Mouse (Mus musculus) ES-E14 (cell line): Measurements from ENCODE around the gene Bicral. TPM values are rescaled to one million over a fixed set of nuclear protein-coding genes. Genes with fewer than 3 reads are reported as not detected.

Experiments
- DNase-seq: peaks from one replicate; pipeline ENCODE4 v3.0.0-alpha.2; 2013; ENCODE audit warnings: low read depth, low spot score
- H3K27ac ChIP-seq: 2 replicates; pipeline ENCODE4 v1.5.1; 2012; ENCODE audit warnings: low read depth, mild to moderate bottlenecking, low read length, moderate library complexity, mixed read lengths; ENCODE audit not compliant: poor library complexity, insufficient read depth, severe bottlenecking
- H3K36me3 ChIP-seq: 2 replicates; pipeline ENCODE4 v1.6.1; 2012; ENCODE audit warnings: mild to moderate bottlenecking, low read length, moderate library complexity, mixed read lengths; ENCODE audit not compliant: control insufficient read depth, poor library complexity, insufficient read depth, severe bottlenecking
- H3K4me1 ChIP-seq, 2 experiments: fragments of 150-350 bp in 1 of 2; sonication (generic) in 1 of 2; 2 replicates each; pipeline ENCODE4 v1.6.1; 2012; ENCODE audit warnings: low read length in 2 of 2, mild to moderate bottlenecking in 1 of 2, mixed read lengths in 1 of 2; ENCODE audit not compliant: control insufficient read depth in 2 of 2, insufficient read depth in 2 of 2, poor library complexity in 1 of 2
- H3K4me3 ChIP-seq, 2 experiments: fragments of 150-350 bp in 1 of 2; sonication (generic) in 1 of 2; 2 replicates each; pipeline ENCODE4 v1.5.1; 2012; ENCODE audit warnings: low read length in 2 of 2, low read depth in 1 of 2, mild to moderate bottlenecking in 1 of 2, mixed read lengths in 1 of 2; ENCODE audit not compliant: insufficient read depth in 1 of 2, poor library complexity in 1 of 2, severe bottlenecking in 1 of 2
- H3K9ac ChIP-seq: 2 replicates; pipeline ENCODE4 v1.6.1; 2012; ENCODE audit warnings: low read depth, mild to moderate bottlenecking, low read length, mixed read lengths; ENCODE audit not compliant: poor library complexity, insufficient read depth, severe bottlenecking
- H3K9me3 ChIP-seq: fragments of 150-350 bp; sonication (generic); 2 replicates; pipeline ENCODE4 v1.6.1; 2012; ENCODE audit warnings: low read depth, mild to moderate bottlenecking, low read length; ENCODE audit not compliant: control insufficient read depth, insufficient read depth
- CHD2 ChIP-seq: IDR thresholded peaks from 2 replicates; pipeline ENCODE4 v1.6.1; 2014; ENCODE audit warnings: mild to moderate bottlenecking, low read depth, low read length, inconsistent platforms
- HCFC1 ChIP-seq: IDR thresholded peaks from 2 replicates; pipeline ENCODE4 v1.6.1; 2012; ENCODE audit warnings: low read length, inconsistent platforms, borderline replicate concordance; ENCODE audit not compliant: insufficient read depth
- MAFK ChIP-seq: IDR thresholded peaks from 2 replicates; pipeline ENCODE4 v1.6.1; 2014; ENCODE audit warnings: mild to moderate bottlenecking, low read depth, low read length, inconsistent platforms; ENCODE audit not compliant: insufficient read depth
- ZC3H11A ChIP-seq: IDR thresholded peaks from 2 replicates; pipeline ENCODE4 v1.6.1; 2012; ENCODE audit warnings: low read depth, mild to moderate bottlenecking, inconsistent platforms, low read length, borderline replicate concordance
- ZNF384 ChIP-seq: IDR thresholded peaks from 2 replicates; pipeline ENCODE4 v1.6.1; 2012; ENCODE audit warnings: low read depth, low read length, inconsistent platforms
- in situ Hi-C, 2 experiments: fragments of 600-800 bp; cut with MboI; formaldehyde crosslinking; loops; one replicate each; pipeline ENCODE4 v1.15.1; 2025; ENCODE audit warnings: low sequenced_read_pairs in 2 of 2, inconsistent platforms in 1 of 2; ENCODE audit not compliant: unreplicated experiment in 2 of 2
- total RNA-seq: library from RNA; depleted of rRNA; stranded (reverse); fragments of 300-350 nt; gene quantifications from 2 replicates; pipeline ENCODE4 v1.2.3, GENCODE M21; 2012

Bicral gene
- total RNA-seq, 1 experiment, result 20.2 TPM

GRCm38 (mm10) chr17:46855328-46856106, 2.8 kb downstream of the Bicral start:
- TF ChIP-seq ZC3H11A, result no peak
- Histone ChIP-seq H3K27ac (peak overlapping the region; percentile 97; the same call in 1 of the 2 replicates), H3K4me1 (peaks cover 5 to 11% of the 10 kb centered on the region in 2 experiments; a peak in 3 of 4 replicates), H3K9me3 (no peaks in the 10 kb centered on the region), H3K9ac (peak overlapping the region; percentile 86; the same call in 1 of the 2 replicates), H3K36me3 (no peaks in the 10 kb centered on the region), H3K4me3 (peak overlapping the region; percentile 77 to 94)
- in situ Hi-C loops, result no loop called here
- no peak for DNase-seq

GRCm38 (mm10) chr17:46854640-46855110, 3.6 kb downstream of the Bicral start:
- Histone ChIP-seq H3K9me3 (no peaks in the 10 kb centered on the region), H3K27ac (peak overlapping the region; percentile 16; the same call in 1 of the 2 replicates), H3K4me3 (peak overlapping the region; percentile 18 to 94; a peak in 1 of 4 replicates), H3K4me1 (peaks cover 5 to 11% of the 10 kb centered on the region in 2 experiments; a peak in 3 of 4 replicates), H3K36me3 (no peaks in the 10 kb centered on the region), H3K9ac (peak overlapping the region; percentile 52; the same call in 1 of the 2 replicates)
- DNase-seq, result no peak
- in situ Hi-C loops, result no loop called here
- no peak for TF ChIP-seq MAFK

- Histone ChIP-seq H3K4me1 (peaks cover 4 to 15% of the 10 kb centered on the region in 2 experiments; a peak in 3 of 4 replicates), H3K36me3 (no peaks in the 10 kb centered on the region; the same call in 1 of the 2 replicates), H3K4me3 (no peak overlapping the region), H3K9me3 (no peaks in the 10 kb centered on the region), H3K27ac (no peak overlapping the region; the same call in 1 of the 2 replicates), H3K9ac (no peak overlapping the region; the same call in 1 of the 2 replicates)
- TF ChIP-seq CHD2 (no peak), HCFC1 (no peak), ZC3H11A (no peak), ZNF384 (no peak), MAFK (no peak)
- DNase-seq, result no peak
- in situ Hi-C loops, result no loop called here
Observed at GRCm38 (mm10) chr17:46854096-46854495, 4.2 kb downstream of the Bicral start.

GRCm38 (mm10) chr17:46853281-46853680, 5.0 kb downstream of the Bicral start:
- peak overlapping the region in 1 of 2 experiments; percentile 5; a peak in 1 of 4 replicates for H3K4me3 ChIP-seq

More at GRCm38 (mm10) chr17:46853281-46853680, 5.0 kb downstream of the Bicral start:
- Histone ChIP-seq H3K9ac (no peak overlapping the region), H3K4me1 (peaks cover 2 to 17% of the 10 kb centered on the region in 2 experiments), H3K36me3 (no peaks in the 10 kb centered on the region; the same call in 1 of the 2 replicates), H3K9me3 (no peaks in the 10 kb centered on the region), H3K27ac (peak overlapping the region; percentile 6; the same call in 1 of the 2 replicates)
- DNase-seq, result no peak
- TF ChIP-seq MAFK (no peak), HCFC1 (no peak)
- in situ Hi-C loops, result no loop called here
